Mouse (Mus musculus) stomach, embryonic 15.5 days (tissue): ENCODE results near the gene Cluh. TPM values are rescaled to one million over a fixed set of nuclear protein-coding genes. Genes with fewer than 3 reads are reported as not detected.

ENCODE experiments used
- ATAC-seq: fragments of 200-750 bp; cut with Nextera tagmentation; 2 replicates; pipeline ENCODE4 v1.8.0; 2017; ENCODE audit warnings: low read depth, moderate number of reproducible peaks, moderate TSS enrichment; ENCODE audit not compliant: insufficient read depth, low FRiP score
- H3K27ac ChIP-seq: fragments of 300-500 bp; sonication (generic); 2 replicates; pipeline ENCODE4 v1.5.1; 2015; ENCODE audit warnings: mild to moderate bottlenecking, inconsistent platforms
- H3K27me3 ChIP-seq: fragments of 300-500 bp; sonication (generic); replicated peaks from 2 replicates; pipeline ENCODE4 v1.6.1; 2015; ENCODE audit warnings: inconsistent platforms
- H3K36me3 ChIP-seq: fragments of 300-500 bp; sonication (generic); 2 replicates; pipeline ENCODE4 v1.6.1; 2015; ENCODE audit warnings: inconsistent platforms
- H3K4me1 ChIP-seq: fragments of 300-500 bp; sonication (generic); 2 replicates; pipeline ENCODE4 v1.6.1; 2015; ENCODE audit warnings: inconsistent platforms
- H3K4me2 ChIP-seq: fragments of 300-500 bp; sonication (generic); 2 replicates; pipeline ENCODE4 v1.6.1; 2015; ENCODE audit warnings: mild to moderate bottlenecking, inconsistent platforms
- H3K4me3 ChIP-seq: fragments of 300-500 bp; sonication (generic); replicated peaks from 2 replicates; pipeline ENCODE4 v1.5.1; 2015; ENCODE audit warnings: inconsistent platforms
- H3K9ac ChIP-seq: fragments of 300-500 bp; sonication (generic); 2 replicates; pipeline ENCODE4 v1.6.1; 2015; ENCODE audit warnings: inconsistent platforms
- H3K9me3 ChIP-seq: fragments of 300-500 bp; sonication (generic); 2 replicates; pipeline ENCODE4 v1.6.1; 2016; ENCODE audit warnings: inconsistent platforms
- WGBS: fragments of 180-500 bp; shearing (Covaris S2); methylation state at CpG from one replicate; pipeline ENCODE4 v1.1.7; 2015; 5-methylcytosine and 5-hydroxymethylcytosine counted together
- polyA plus RNA-seq: library from polyadenylated mRNA; unstranded; fragments of >200 nt; fragmentation: Nextera tagmentation; extraction: Ambion mirVana; gene quantifications from 2 replicates; pipeline ENCODE4 v1.2.1, GENCODE M21; 2015

The Cluh gene
- polyA plus RNA-seq: 34.9 and 39.8 TPM in 2 replicates

DNA sequence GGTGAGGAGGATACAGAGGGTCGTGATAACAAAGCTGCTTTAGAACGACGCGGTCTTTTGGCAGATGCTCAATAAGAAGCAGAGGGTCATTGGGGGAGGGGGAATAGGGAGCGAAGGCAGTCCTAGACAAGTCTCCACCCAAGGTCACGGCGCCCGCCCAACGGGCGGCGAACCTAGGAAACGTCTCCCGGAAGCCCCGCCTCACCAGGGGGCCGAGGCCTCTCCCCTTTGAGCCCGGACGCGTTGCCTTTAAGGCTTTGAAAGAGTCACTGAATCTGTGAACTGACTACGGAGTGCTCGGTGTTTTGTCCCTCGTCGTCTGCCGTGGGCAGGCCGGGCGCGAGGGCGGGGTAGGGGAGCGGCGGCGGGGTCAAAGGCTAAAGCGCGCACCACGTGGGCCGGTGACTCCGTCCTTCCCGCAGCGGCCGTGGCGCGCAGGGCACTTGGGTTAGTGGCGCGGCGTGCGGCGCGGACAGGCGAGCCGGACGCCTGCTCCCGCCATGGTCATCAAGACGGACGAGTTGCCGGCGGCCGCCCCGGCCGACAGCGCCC is at the start of gene Cluh:
TSS of gene Cluh (plus strand) at position 401 of the 552 bp plus-strand sequence.
- Histone ChIP-seq H3K27ac (peak within 1 kb of the TSS; percentile 82), H3K9ac (peak within 1 kb of the TSS; percentile 89), H3K4me1 (peaks cover 33% of the 10 kb centered on the region), H3K27me3 (no peaks in the 10 kb centered on the region), H3K36me3 (no peaks in the 10 kb centered on the region), H3K4me3 (peak within 1 kb of the TSS; percentile 99), H3K4me2 (peak within 1 kb of the TSS; percentile 85), H3K9me3 (no peaks in the 10 kb centered on the region)
- ATAC-seq: peak; percentile 91
- under 1% methylated on average over 58 of the region's 58 CpGs for WGBS

DNA sequence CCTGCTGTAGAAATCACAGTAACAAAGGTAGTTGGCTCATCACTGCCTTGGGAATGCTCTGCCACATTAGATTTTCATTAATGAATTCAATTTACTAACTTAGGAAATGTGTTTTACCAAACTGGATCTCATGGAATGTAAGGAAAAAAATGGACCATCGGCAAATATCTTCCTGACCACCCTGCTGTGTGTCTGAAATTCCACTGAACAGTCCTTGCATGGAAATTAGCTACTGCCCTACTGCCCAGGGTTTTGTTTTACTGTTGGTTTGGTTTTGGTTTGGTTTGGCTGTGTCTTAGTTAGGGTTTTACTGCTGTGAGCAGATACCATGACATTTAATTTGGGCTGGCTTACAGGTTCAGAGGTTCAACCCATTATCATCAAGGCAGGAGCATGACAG is 47.0 kb upstream of the Cluh start:
- no peak overlapping the region for H3K27ac ChIP-seq
- no peaks in the 10 kb centered on the region for H3K9me3 ChIP-seq
- no peaks in the 10 kb centered on the region for H3K36me3 ChIP-seq
- H3K9ac ChIP-seq: no peak overlapping the region
- H3K4me3 ChIP-seq: no peak overlapping the region
- ATAC-seq: no peak
- H3K27me3 ChIP-seq: no peaks in the 10 kb centered on the region
- H3K4me1 ChIP-seq: no peaks in the 10 kb centered on the region
- H3K4me2 ChIP-seq: no peak overlapping the region
- 91% methylated on average over 1 of the region's 1 CpGs for WGBS

DNA sequence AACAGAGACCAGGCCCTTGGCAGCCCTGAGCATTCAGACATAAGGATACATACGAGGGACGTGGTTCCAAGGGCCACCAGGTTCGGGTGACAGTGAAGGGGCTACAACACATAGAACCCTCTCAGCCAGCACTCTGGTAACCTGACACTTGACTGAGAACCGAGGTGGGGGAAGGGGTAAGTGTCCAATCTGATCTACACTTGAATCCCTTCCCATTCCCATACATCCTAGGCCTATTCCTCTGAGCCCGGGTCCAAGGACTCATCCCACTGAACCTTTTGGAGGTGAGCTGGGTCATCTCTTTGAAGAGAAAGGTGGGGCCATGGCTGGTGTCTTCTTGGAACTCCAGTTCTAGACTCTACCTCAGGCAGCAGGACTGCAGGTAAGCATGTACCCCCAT is 39.2 kb upstream of the Cluh start:
- Histone ChIP-seq H3K4me2 (peak overlapping the region; percentile 67), H3K9ac (no peak overlapping the region), H3K36me3 (no peaks in the 10 kb centered on the region), H3K27ac (no peak overlapping the region), H3K9me3 (no peaks in the 10 kb centered on the region), H3K27me3 (peaks cover 28% of the 10 kb centered on the region), H3K4me3 (no peak overlapping the region), H3K4me1 (peaks cover 8% of the 10 kb centered on the region; the same call in 1 of the 2 replicates)
- ATAC-seq: no peak
- WGBS: 32% methylated on average over 5 of the region's 5 CpGs

DNA sequence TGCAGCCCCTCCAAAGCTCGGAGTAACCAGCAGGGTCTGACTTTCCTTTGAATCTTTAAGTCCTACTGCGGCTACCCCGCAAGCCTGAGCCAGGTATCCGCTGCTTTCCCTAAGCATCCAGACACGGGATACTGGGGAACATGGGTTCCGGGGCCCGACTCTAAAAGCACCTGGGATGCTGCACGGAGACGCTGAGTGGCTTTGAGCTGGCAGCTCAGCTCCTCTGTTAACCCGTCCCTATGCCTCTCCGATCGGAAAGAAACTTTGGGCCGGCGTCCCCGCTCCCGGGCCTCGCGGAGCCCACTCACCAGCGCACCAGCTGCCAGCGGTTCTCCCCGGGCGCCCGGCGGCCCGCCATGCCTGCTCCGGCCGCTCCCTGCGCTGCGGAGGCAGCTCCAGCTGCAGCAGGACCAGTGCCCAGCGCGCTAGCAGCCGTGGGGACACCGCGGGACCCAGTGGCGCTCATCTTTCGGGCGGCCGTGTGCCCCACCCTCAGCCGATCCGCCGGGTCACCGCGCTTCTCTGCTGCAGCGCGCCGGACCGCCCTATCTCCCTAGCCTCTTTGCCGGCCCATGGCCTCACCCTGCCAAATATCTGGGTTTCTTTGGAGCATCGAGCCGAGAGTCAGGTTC is 38.6 kb upstream of the Cluh start, which contains the start of gene Rap1gap2:
TSS of gene Rap1gap2 (minus strand) at position 371 of the 632 bp plus-strand sequence.
- peaks cover 31% of the 10 kb centered on the region for H3K27me3 ChIP-seq
- H3K9me3 ChIP-seq: no peaks in the 10 kb centered on the region
- H3K4me1 ChIP-seq: peaks cover 8% of the 10 kb centered on the region; the same call in 1 of the 2 replicates
- WGBS: 2% methylated on average over 50 of the region's 50 CpGs
- H3K9ac ChIP-seq: no peak within 1 kb of the TSS
- H3K4me2 ChIP-seq: peak within 1 kb of the TSS; percentile 67
- no peaks in the 10 kb centered on the region for H3K36me3 ChIP-seq
- H3K27ac ChIP-seq: no peak within 1 kb of the TSS
- ATAC-seq: peak; percentile 35; the same call in 1 of the 2 replicates
- peak within 1 kb of the TSS; percentile 37 for H3K4me3 ChIP-seq

DNA sequence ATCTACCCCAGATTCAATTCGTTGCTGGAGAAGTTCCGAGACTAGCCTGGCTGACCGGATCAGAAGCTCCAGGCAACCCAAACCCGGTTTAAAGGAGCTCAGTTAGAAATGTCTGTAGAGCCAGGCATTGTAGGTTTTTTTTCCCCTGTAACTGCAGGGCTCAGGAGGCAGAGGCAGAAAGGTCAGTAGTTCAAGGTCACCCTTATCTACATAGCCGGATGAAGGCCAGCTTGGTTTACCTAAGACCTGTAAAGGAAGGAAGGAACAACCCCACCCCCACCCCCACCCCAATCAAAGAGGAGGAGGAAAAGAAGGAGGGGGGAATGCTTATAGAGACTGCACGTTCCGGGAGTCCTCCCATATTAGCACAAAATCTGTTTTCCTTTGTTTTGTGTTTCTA is 37.9 kb upstream of the Cluh start:
- Histone ChIP-seq H3K9me3 (no peaks in the 10 kb centered on the region), H3K4me1 (peaks cover 8% of the 10 kb centered on the region; the same call in 1 of the 2 replicates), H3K27me3 (peaks cover 31% of the 10 kb centered on the region), H3K9ac (no peak overlapping the region), H3K4me2 (0 out of 2 replicates have a peak overlapping the region, but pooled peaks have one; percentile 67), H3K27ac (no peak overlapping the region), H3K36me3 (no peaks in the 10 kb centered on the region), H3K4me3 (no peak overlapping the region)
- 14% methylated on average over 7 of the region's 7 CpGs for WGBS
- peak; percentile 50; the same call in 1 of the 2 replicates for ATAC-seq

DNA sequence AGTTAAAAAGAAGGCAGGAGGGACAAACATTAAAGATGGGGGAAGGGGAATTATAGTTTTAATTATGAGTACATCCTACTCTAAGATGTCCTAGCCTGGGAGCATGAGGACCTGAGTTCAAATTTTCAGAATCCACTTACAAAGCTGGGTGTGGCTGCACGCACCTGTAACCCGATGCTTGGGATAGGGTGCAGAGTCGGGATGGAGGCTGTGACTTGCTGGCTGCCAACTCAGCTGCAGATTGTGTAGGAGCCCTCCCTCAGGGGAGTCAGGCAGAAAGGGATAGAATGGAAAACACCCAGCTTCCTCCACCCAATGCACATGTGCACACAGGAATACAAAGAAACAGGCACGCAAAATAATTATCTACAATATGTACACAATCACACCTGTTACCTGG is 35.9 kb upstream of the Cluh start:
- peaks cover 31% of the 10 kb centered on the region for H3K27me3 ChIP-seq
- H3K36me3 ChIP-seq: no peaks in the 10 kb centered on the region
- H3K9me3 ChIP-seq: no peaks in the 10 kb centered on the region
- ATAC-seq: no peak
- no peak overlapping the region for H3K4me2 ChIP-seq
- H3K9ac ChIP-seq: no peak overlapping the region
- peaks cover 8% of the 10 kb centered on the region; the same call in 1 of the 2 replicates for H3K4me1 ChIP-seq
- no peak overlapping the region for H3K4me3 ChIP-seq
- no peak overlapping the region for H3K27ac ChIP-seq
- 65% methylated on average over 4 of the region's 4 CpGs for WGBS

DNA sequence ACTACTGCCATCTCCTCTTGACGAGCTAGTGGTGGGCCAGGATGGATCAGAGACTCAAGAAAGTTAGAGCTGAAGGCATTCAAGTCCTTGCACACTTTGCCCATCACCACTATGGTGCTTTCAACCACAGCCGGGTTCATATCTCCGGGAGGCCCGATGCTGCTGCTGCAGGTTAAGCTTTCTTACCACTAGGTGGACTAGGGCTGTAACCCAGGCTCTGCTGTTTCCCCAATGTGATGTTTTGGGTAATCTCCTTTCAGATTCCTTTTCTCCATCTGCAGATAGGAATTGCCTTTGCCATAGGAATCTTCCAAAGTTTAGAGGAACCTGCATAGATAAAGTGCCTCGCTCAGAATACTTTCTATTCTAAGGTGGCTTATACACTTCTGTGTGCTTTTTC is 33.7 kb upstream of the Cluh start:
- WGBS: 42% methylated on average over 5 of the region's 5 CpGs
- ATAC-seq: no peak
- H3K4me3 ChIP-seq: no peak overlapping the region
- no peaks in the 10 kb centered on the region for H3K36me3 ChIP-seq
- no peaks in the 10 kb centered on the region for H3K9me3 ChIP-seq
- peaks cover 9% of the 10 kb centered on the region; the same call in 1 of the 2 replicates for H3K4me1 ChIP-seq
- no peak overlapping the region for H3K4me2 ChIP-seq
- peaks cover 35% of the 10 kb centered on the region for H3K27me3 ChIP-seq
- H3K27ac ChIP-seq: no peak overlapping the region
- H3K9ac ChIP-seq: no peak overlapping the region

DNA sequence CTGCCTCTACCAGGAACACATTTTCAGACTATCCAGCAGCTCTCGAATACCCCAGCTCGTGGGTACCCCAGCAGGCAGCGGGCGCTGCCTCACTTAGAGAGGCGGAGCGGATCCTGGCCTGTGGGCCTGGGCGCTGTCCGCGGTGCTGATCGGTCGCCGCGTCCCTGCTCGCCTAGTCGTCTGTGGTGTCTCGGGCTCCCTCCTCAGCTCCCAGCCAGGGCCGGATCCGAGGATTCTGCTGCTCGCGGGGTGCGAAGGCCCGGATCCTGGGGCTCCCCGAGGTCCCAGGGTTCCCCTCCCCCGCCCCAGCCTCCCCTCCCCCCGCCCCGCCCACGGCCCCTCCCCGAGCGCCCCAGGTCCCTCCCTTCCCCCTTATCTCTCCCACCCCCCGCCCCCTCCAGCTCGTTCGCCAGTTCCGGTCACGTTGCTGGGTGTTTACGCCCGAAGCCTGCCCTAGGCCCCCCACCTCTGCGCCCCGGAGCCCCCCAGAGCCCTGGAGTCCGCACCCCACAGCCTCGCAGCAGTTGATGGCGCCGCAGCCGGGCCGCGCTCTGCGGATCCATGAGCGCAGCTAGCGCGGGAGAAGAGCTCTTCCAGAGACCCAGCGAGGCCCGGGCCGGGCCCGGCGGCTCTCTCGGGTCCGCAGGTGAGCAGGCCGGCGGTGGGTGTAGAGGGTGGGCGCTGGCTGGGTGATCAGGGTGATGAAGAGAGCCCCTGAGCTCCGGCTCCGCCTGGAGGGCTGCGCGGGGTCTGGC is 29.9 kb upstream of the Cluh start, which contains the start of gene Ccdc92b:
TSS of gene Ccdc92b (plus strand) at position 405 of the 755 bp plus-strand sequence.
- Histone ChIP-seq H3K4me2 (peak within 1 kb of the TSS; percentile 58), H3K4me3 (peak within 1 kb of the TSS; percentile 36), H3K9me3 (no peaks in the 10 kb centered on the region), H3K4me1 (0 out of 2 replicates have a peak, but pooled peaks cover 6% of the 10 kb centered on the region), H3K27me3 (peaks cover 29% of the 10 kb centered on the region), H3K9ac (no peak within 1 kb of the TSS), H3K27ac (no peak within 1 kb of the TSS), H3K36me3 (no peaks in the 10 kb centered on the region)
- 1% methylated on average over 60 of the region's 63 CpGs for WGBS
- ATAC-seq: peak; percentile 77

DNA sequence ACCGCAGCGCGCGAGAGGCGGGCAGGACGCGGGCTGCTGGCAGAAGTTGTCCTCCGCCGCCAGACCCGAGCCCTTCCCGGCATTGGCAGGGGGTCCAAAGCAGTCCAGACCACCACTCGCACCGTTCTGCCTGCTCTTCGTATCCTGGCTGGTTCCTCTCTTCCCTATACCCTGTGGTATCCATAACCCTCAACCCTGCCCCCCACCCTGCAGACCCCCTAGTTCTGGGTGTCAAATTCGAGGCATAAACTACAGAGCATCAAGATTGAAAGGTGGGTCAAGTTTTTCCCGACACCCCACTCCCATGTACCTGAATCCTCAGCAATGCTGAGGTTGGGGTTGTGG is 29.4 kb upstream of the Cluh start:
- H3K9ac ChIP-seq: no peak overlapping the region
- no peaks in the 10 kb centered on the region for H3K9me3 ChIP-seq
- peaks cover 28% of the 10 kb centered on the region for H3K27me3 ChIP-seq
- no peak for ATAC-seq
- peak overlapping the region; percentile 58 for H3K4me2 ChIP-seq
- H3K36me3 ChIP-seq: no peaks in the 10 kb centered on the region
- H3K4me1 ChIP-seq: 0 out of 2 replicates have a peak, but pooled peaks cover 6% of the 10 kb centered on the region
- no peak overlapping the region for H3K27ac ChIP-seq
- WGBS: 5% methylated on average over 16 of the region's 16 CpGs
- peak overlapping the region; percentile 36 for H3K4me3 ChIP-seq

DNA sequence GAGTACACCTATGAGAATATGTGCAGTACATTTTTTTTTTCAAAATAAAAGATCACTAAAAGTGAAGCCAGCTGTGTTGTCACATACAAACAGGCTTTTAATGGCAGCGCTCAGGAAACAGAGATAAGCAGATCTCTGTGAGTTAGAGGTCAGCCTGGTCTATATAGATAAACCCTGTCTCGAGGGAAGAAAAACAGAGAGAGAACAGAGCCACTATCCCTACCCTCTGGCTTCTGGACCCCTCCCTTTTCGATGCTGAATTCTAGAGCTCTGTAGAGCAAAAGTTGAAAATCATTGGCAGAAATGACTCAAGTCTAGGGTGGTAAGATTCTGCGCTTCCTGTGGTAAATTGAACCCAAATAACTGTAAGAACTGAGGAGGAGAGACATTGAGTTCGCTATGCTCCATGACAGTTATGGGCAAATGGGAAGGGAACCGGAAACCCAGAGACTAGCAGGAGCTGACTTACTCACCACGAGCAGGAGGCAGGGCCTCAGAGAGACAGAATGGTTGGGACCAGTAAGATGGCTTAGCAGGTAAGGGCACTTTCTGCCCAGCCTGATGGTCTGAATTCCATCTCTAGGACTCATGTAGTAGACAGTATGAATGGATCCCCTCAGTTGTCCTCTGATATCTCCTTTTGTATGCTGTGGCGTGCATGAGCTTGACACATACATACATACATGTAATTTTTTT is 27.2 kb upstream of the Cluh start:
- Histone ChIP-seq H3K36me3 (no peaks in the 10 kb centered on the region), H3K4me3 (no peak overlapping the region), H3K9me3 (no peaks in the 10 kb centered on the region), H3K27ac (no peak overlapping the region), H3K4me1 (0 out of 2 replicates have a peak, but pooled peaks cover 6% of the 10 kb centered on the region), H3K4me2 (no peak overlapping the region), H3K9ac (no peak overlapping the region), H3K27me3 (peaks cover 23% of the 10 kb centered on the region)
- 69% methylated on average over 8 of the region's 8 CpGs for WGBS
- peak; percentile 70; the same call in 1 of the 2 replicates for ATAC-seq

DNA sequence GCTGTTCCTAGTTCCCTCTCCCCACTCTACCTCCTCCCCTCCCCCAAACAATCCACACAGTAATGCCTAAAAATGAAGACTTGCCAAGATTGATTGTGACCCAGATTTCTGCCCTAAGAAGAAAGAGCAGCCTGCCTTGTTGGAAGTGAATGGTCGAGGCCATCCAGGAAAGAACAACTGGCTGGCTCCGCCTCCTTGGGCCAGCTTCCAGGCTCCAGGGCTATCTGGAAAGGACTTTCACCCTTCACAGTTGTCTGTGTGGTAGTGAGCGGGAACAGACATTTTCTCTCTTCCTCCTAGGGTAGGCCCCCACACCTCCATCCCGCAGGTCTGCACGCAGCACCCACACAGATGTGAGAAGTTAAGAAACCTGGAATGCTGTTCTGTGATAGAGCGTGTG is 25.6 kb upstream of the Cluh start:
- no peak for ATAC-seq
- Histone ChIP-seq H3K4me2 (no peak overlapping the region), H3K4me3 (no peak overlapping the region), H3K27me3 (peaks cover 23% of the 10 kb centered on the region), H3K9ac (no peak overlapping the region), H3K4me1 (0 out of 2 replicates have a peak, but pooled peaks cover 6% of the 10 kb centered on the region), H3K36me3 (no peaks in the 10 kb centered on the region), H3K9me3 (no peaks in the 10 kb centered on the region), H3K27ac (no peak overlapping the region)
- WGBS: 71% methylated on average over 6 of the region's 6 CpGs
